Mouse (Mus musculus) midbrain, embryonic 11.5 days (tissue): ENCODE data around the gene Ttc37. TPM values are rescaled to one million over a fixed set of nuclear protein-coding genes. Genes with fewer than 3 reads are reported as not detected.

Experiments used
- ATAC-seq: fragments of 200-750 bp; cut with Nextera tagmentation; 2 replicates; pipeline ENCODE4 v1.8.0; 2017; ENCODE audit warnings: moderate TSS enrichment, moderate library complexity; ENCODE audit not compliant: low FRiP score
- DNase-seq: peaks from one replicate; pipeline ENCODE4 v3.0.0; 2015; ENCODE audit warnings: low spot score; ENCODE audit errors: missing footprints
- H3K27ac ChIP-seq: fragments of 300-500 bp; sonication (generic); 2 replicates; pipeline ENCODE4 v1.5.1; 2014; ENCODE audit warnings: low read depth, low read length
- H3K27me3 ChIP-seq: fragments of 300-500 bp; sonication (generic); 2 replicates; pipeline ENCODE4 v1.6.1; 2014; ENCODE audit warnings: mild to moderate bottlenecking, low read length, moderate library complexity, mixed read lengths; ENCODE audit not compliant: control insufficient read depth, insufficient read depth
- H3K36me3 ChIP-seq: fragments of 300-500 bp; sonication (generic); 2 replicates; pipeline ENCODE4 v1.6.1; 2014; ENCODE audit warnings: mild to moderate bottlenecking, low read length, moderate library complexity, mixed read lengths; ENCODE audit not compliant: control insufficient read depth, insufficient read depth
- H3K4me1 ChIP-seq: fragments of 300-500 bp; sonication (generic); 2 replicates; pipeline ENCODE4 v1.6.1; 2014; ENCODE audit warnings: low read length; ENCODE audit not compliant: control insufficient read depth, insufficient read depth
- H3K4me2 ChIP-seq: fragments of 300-500 bp; sonication (generic); 2 replicates; pipeline ENCODE4 v1.6.1; 2014; ENCODE audit warnings: mild to moderate bottlenecking, moderate library complexity
- H3K4me3 ChIP-seq: fragments of 300-500 bp; sonication (generic); 2 replicates; pipeline ENCODE4 v1.5.1; 2014; ENCODE audit warnings: low read depth, low read length
- H3K9ac ChIP-seq: fragments of 300-500 bp; sonication (generic); 2 replicates; pipeline ENCODE4 v1.6.1; 2014; ENCODE audit warnings: low read length
- H3K9me3 ChIP-seq: fragments of 300-500 bp; sonication (generic); 2 replicates; pipeline ENCODE4 v1.6.1; 2016; ENCODE audit warnings: low read length; ENCODE audit not compliant: control insufficient read depth
- WGBS: fragments of 180-500 bp; shearing (Covaris S2); extraction: QIAGEN DNeasy Blood & Tissue Kit; methylation state at CpG from one replicate; pipeline ENCODE4 v1.1.7; 2014; 5-methylcytosine and 5-hydroxymethylcytosine counted together
- polyA plus RNA-seq: library from polyadenylated mRNA; unstranded; fragments of >200 nt; fragmentation: Nextera tagmentation; extraction: Ambion mirVana; gene quantifications from 2 replicates; pipeline ENCODE4 v1.2.1, GENCODE M21; 2014

Ttc37 gene
- 14.1 and 17.1 TPM in 2 replicates for polyA plus RNA-seq

DNA sequence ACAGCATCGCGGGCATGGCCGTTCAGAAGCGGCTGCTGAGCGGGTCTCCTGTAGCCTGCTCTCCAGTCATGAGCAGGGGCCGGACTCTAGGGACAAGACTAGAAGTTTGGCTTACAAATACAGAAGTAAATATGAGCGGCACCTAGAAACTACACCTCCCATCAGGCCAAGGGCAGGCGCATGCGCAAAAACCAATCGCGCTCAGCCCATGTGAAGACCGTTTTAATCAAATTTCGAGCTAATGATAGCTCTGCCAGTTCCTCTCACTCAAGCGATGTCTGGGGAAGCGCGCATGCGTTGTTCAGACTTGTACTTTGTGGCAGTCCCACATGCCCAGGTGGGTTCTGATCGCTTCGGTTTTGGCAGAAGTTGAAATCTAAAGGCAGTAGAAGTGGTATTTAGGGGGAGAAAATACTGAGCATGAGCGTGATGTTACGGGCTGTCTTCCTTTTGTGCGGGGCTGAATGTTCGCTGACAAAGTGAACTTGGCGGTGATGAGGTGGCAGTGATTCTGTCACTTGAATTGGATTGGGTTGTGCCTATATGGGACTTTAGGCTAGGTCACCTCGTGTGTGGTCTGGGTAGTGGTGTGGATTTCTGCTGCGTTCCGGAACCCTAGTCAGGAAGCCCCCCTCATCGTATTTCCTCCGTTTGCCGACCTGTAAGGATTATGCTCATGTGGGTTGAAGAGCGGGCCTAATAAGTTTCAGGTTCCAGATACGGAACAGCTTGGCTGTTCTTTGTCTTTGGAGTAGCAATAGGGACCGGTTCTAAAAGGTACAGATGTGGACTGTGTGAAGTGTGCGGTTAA, at the start of gene Ttc37, which contains the start of gene Arsk:
Ttc37 (plus strand) TSS at position 242 of the 811 bp plus-strand sequence.
Arsk (minus strand) TSS at position 168 of the 811 bp plus-strand sequence.
- Histone ChIP-seq H3K4me3 (peak within 1 kb of the TSS; percentile 50), H3K4me2 (peak within 1 kb of the TSS; percentile 65), H3K9me3 (no peaks in the 10 kb centered on the region), H3K27me3 (no peaks in the 10 kb centered on the region), H3K4me1 (no peaks in the 10 kb centered on the region), H3K27ac (peak within 1 kb of the TSS; percentile 7; the same call in 1 of the 2 replicates), H3K9ac (peak within 1 kb of the TSS; percentile 70), H3K36me3 (no peaks in the 10 kb centered on the region)
- under 1% methylated on average over 34 of the region's 34 CpGs for WGBS
- ATAC-seq (peak; percentile 96), DNase-seq (peak; percentile 99)

DNA sequence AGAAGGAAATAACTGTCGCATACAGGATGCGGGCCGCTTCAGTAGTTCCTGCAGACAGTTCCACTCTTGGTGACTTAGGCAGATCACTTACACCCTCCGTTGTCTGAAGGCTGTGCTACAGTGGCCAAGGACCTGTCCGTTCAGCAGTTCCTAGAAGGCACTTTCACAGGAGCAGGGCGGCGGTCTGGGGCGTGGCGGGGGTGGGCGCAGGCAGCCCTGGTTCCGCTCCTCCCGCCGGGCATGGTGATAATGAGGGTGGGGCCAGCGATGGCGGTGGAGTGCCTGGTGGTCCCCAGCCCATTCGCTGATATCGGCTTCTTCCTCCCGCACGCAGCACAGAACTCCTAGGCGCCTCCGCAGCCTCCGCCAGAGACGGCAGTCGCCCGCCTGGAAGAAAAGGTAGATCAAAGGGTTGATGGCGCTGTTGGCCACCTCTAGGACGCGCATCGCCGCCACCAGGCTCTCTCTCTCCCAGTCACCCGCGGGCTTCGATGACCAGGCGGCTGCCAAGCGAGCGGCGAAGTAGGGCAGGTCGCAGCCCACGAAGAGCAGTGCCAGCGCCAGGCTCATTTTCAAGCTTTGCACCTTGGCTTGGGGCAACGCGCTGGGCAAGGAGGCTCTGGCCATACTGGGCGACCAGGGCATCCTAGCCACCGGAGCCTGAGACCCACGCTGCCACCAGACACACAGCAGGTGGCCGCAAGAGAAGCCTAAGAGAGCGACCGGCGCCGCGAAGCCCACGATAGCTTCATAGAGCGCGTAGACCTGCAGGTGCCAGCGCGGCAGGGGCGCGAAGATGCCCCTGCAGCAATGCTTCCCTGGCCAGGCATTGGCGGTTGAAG, 42.9 kb upstream of the Ttc37 start:
- no peaks in the 10 kb centered on the region for H3K36me3 ChIP-seq
- under 1% methylated on average over 59 of the region's 59 CpGs for WGBS
- H3K4me3 ChIP-seq: peak overlapping the region; percentile 52
- H3K4me2 ChIP-seq: peak overlapping the region; percentile 99
- peaks cover 29% of the 10 kb centered on the region for H3K27me3 ChIP-seq
- H3K27ac ChIP-seq: no peak overlapping the region
- DNase-seq (peak; percentile 93), ATAC-seq (peak; percentile 64)
- H3K9ac ChIP-seq: peak overlapping the region; percentile 39
- no peaks in the 10 kb centered on the region for H3K9me3 ChIP-seq
- peaks cover 2% of the 10 kb centered on the region; the same call in 1 of the 2 replicates for H3K4me1 ChIP-seq

DNA sequence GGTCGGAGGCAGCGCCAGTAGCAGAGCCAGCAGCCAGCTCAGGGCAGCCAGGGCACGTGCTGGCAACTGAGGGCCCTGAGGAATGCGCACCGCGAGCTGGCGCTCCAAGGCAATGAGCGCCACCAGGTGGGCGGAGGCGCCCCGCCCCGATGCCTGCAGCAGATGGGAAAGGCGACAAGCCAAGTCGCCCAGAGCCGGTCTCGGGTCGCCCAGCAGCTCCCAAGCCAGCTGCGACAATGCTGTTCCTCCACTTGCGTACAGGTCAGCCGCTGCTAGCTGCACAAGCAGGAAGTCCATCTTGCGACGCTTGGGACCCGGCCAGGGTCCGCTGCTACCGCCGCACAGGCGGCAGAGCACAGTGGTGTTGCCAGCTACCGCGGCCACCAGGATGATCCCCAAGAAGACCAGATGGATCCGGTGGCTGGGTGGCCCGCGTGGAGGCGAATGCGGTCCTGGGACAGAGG, 42.2 kb upstream of the Ttc37 start:
- Histone ChIP-seq H3K9ac (peak overlapping the region; percentile 39), H3K27me3 (peaks cover 29% of the 10 kb centered on the region), H3K4me1 (peaks cover 2% of the 10 kb centered on the region; the same call in 1 of the 2 replicates), H3K9me3 (no peaks in the 10 kb centered on the region), H3K4me2 (peak overlapping the region; percentile 99), H3K4me3 (peak overlapping the region; percentile 52), H3K27ac (no peak overlapping the region), H3K36me3 (no peaks in the 10 kb centered on the region)
- DNase-seq: peak; percentile 98
- peak; percentile 93 for ATAC-seq
- WGBS: under 1% methylated on average over 34 of the region's 34 CpGs

- DNase-seq (no peak), ATAC-seq (0 out of 2 replicates have a peak, but pooled peaks have one; percentile 2)
- H3K9me3 ChIP-seq: no peaks in the 10 kb centered on the region
- H3K4me3 ChIP-seq: peak within 1 kb of the TSS; percentile 52
- no peak within 1 kb of the TSS for H3K27ac ChIP-seq
- H3K9ac ChIP-seq: peak within 1 kb of the TSS; percentile 39
- H3K4me2 ChIP-seq: peak within 1 kb of the TSS; percentile 99
- H3K27me3 ChIP-seq: peaks cover 29% of the 10 kb centered on the region
- peaks cover 2% of the 10 kb centered on the region; the same call in 1 of the 2 replicates for H3K4me1 ChIP-seq
- WGBS: 8% methylated on average over 10 of the region's 10 CpGs
- H3K36me3 ChIP-seq: no peaks in the 10 kb centered on the region
These were observed 41.7 kb upstream of the Ttc37 start, which contains the start of gene Gpr150 for GRCm38 (mm10) chr13:76056896-76057266. Gene Gpr150, minus strand, starts transcription at chr13:76056996.

DNA sequence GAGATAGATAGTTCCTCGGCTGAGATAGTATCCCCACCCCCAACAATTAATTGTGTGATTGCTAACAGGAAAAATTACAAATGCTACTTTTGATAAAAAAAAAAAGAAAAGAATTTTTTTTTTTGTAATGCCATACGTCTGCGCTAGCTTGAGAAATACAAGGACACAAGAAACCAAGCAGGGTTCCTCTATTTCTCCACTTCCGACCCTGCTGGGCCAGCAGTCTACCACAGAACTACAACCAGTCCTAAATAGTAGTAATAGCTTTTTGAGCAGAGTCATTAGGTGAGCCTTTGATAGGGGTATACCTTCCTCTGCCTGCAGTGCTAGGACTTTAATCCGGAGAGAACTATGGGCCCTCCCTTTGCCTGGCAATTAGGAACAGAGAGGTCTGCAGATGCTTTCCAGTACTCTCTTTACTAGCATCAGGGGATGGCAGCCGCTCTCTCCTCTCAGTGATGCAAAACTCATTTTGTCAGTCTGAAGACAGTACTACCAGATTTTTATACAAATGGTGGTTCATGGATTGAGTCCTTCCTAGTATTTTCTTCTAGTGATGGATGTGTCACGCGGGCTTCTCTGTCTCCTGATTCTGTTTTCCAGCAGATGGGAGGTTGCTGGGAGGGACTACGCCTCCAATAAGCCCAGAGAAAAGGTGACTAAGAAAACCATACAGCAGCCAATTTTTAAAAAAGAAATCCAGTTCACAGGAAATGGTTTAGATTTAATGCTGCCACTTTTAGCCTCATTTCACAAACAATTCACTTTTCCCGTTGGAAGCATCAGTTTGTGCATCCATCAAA, 41.1 kb upstream of the Ttc37 start:
- Histone ChIP-seq H3K27me3 (peaks cover 29% of the 10 kb centered on the region), H3K4me2 (no peak overlapping the region), H3K9ac (no peak overlapping the region), H3K27ac (no peak overlapping the region), H3K4me3 (no peak overlapping the region), H3K36me3 (no peaks in the 10 kb centered on the region), H3K4me1 (peaks cover 2% of the 10 kb centered on the region; the same call in 1 of the 2 replicates), H3K9me3 (no peaks in the 10 kb centered on the region)
- ATAC-seq (no peak), DNase-seq (no peak)
- 71% methylated on average over 10 of the region's 10 CpGs for WGBS

GRCm38 (mm10) chr13:76059591-76059990, 38.9 kb upstream of the Ttc37 start:
- Histone ChIP-seq H3K27me3 (peaks cover 26% of the 10 kb centered on the region), H3K27ac (no peak overlapping the region), H3K4me1 (peaks cover 2% of the 10 kb centered on the region; the same call in 1 of the 2 replicates), H3K4me3 (no peak overlapping the region), H3K4me2 (no peak overlapping the region), H3K36me3 (no peaks in the 10 kb centered on the region), H3K9me3 (no peaks in the 10 kb centered on the region), H3K9ac (no peak overlapping the region)
- ATAC-seq (no peak), DNase-seq (no peak)
- WGBS: 91% methylated on average over 4 of the region's 4 CpGs

DNA sequence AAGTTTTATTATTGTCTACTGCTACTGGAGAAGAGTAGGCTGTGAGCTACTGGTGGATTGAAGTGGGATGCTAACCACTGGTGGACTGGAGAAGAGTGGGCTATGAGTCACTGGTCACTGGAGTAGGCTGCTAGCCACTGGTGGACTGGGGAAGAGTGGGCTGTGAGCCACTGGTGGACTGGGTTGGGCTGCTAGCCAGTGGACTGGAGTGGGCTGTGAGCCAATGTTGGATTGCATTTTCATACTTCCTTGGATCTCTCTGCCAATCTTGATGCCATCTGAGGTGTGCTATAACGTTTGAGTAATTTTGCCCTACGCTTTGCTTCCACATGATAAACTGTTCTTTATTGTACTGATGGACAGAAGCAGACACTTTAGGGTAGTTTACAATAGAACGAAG, 36.4 kb upstream of the Ttc37 start:
- ATAC-seq (no peak), DNase-seq (no peak)
- Histone ChIP-seq H3K9ac (no peak overlapping the region), H3K36me3 (no peaks in the 10 kb centered on the region), H3K4me1 (no peaks in the 10 kb centered on the region), H3K27ac (no peak overlapping the region), H3K4me3 (no peak overlapping the region), H3K4me2 (no peak overlapping the region), H3K9me3 (no peaks in the 10 kb centered on the region), H3K27me3 (peaks cover 6% of the 10 kb centered on the region)
- WGBS: 87% methylated on average over 3 of the region's 3 CpGs

GRCm38 (mm10) chr13:76062569-76062968, 36.0 kb upstream of the Ttc37 start:
- H3K4me2 ChIP-seq: no peak overlapping the region
- peaks cover 2% of the 10 kb centered on the region for H3K27me3 ChIP-seq
- no peak overlapping the region for H3K27ac ChIP-seq
- WGBS: 94% methylated on average over 3 of the region's 3 CpGs
- H3K4me3 ChIP-seq: no peak overlapping the region
- DNase-seq: no peak
- no peak overlapping the region for H3K9ac ChIP-seq
- H3K36me3 ChIP-seq: no peaks in the 10 kb centered on the region
- no peaks in the 10 kb centered on the region for H3K4me1 ChIP-seq
- H3K9me3 ChIP-seq: no peaks in the 10 kb centered on the region
- ATAC-seq: no peak
